Mouse (Mus musculus): ENCODE data around the gene Tjap1.
A peak's percentile ranks its signal among the peaks of the same experiment; 100 is the strongest.

Gene Tjap1

DNA sequence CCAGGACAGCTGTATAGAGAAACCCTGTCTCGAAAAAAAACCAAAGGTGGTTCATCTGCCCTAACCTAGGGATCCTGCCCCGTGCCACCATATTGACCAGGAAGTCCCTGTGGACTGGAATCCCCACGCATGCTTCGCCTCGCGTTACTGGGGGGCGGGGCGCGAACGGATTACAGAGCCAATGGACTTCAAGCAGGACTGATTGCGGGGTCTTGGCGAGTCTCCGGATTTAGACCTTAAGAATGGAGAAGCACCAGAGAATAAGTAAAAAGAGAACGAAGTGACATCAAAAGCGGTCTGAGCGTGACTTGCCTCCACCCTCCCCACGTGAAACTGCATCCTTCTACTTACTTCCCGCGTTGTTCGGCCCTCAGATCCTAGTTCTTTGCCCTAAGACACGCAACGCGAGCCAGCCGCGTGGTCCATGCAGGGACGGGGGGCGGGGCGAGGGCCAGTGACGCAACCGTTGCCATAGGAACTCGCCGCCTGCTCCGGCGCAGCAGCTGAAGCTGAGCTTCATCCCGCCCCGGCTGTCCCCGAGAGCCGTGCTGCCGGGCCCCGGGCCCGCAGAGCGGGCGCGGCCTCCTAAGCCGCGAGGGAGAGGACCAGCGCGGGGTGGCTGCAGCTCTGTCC, 29.3 kb downstream of the Tjap1 start, which contains the start of gene Lrrc73:
Lrrc73 (plus strand) TSS at position 80 of the 633 bp plus-strand sequence.
- peak; percentile 86 to 87 for DNase-seq (ENCODE audit: low spot score in 2 of 2)

DNA sequence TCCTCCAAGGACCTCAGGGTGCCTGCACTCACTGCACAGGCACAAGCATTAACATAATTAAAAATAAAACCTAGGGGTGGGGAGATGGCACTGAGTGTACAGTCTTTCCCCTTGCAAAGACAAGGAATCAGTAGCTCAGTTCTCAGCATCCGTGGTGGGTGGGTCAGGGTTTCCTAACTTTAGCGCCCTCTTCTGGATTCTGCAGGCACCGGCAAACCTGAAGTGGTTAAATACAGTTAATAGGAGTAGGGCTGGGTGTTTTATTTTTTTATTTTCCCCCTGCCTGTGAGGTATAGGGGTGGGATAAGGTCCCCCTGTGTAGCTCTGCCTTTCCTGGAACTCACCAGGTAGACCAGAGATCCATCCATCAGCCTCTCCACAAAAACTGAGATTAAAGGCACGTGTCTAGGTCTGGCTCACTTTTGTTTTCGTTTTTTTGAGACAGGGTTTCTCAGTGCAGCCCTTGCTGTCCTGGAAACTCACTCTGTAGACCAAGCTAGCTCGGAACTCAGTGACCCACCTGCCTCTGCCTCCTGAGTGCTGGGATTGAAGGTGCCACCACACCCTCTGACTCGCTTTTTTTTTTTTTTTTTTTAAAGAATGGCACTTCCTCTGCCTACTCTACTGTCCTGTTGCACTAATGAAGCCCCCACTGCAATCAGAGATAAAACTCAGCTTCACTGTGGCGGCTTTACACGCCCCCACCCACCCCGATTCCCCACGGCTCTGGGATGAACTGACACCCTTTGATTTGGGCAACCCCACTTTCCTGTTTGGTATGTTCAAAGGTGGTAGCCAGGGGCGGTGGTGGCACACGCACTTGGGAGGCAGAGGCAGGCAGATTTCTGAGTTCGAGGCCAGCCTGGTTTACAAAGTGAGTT, 30.0 kb downstream of the Tjap1 start:
- DNase-seq (ENCODE audit: low spot score in 2 of 2) = no peak

DNA sequence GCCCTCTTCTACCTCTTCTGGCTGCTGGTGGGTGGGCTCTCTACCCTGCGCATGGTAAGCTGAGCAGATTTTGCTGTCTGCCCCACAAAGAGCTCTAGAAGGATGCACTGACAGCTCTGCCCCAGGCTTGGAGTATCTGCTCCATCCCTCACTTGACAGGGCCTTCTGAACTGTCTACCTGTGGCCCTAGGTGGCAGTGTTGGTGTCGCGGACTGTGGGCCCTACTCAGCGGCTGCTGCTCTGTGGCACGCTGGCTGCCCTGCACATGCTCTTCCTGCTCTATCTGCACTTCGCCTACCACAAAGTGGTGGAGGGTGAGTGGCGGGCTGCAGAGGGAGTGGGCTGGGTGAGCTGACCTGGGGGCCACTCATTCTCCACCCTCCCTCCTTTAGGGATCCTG, 31.7 kb downstream of the Tjap1 start:
- no peak for DNase-seq (ENCODE audit: low spot score in 2 of 2)

DNA sequence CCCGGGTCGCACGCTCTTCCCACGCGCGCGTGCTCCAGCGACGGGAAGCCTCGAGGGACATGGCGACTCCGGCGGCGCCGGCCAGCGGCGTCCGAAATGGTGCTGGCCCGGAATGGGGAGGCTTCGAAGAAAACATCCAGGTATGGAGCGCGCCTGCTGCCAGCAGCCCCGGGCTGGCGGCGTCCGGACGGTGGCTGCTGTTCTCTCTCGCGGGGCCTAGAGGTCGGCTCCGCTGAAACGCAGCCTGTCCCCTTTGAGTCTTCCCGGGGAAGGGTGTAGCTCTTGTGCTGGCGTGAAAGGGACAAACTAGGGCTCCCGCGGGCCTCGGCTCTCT, 34.7 kb downstream of the Tjap1 start:
- no peak for DNase-seq (ENCODE audit: low spot score in 2 of 2)

DNA sequence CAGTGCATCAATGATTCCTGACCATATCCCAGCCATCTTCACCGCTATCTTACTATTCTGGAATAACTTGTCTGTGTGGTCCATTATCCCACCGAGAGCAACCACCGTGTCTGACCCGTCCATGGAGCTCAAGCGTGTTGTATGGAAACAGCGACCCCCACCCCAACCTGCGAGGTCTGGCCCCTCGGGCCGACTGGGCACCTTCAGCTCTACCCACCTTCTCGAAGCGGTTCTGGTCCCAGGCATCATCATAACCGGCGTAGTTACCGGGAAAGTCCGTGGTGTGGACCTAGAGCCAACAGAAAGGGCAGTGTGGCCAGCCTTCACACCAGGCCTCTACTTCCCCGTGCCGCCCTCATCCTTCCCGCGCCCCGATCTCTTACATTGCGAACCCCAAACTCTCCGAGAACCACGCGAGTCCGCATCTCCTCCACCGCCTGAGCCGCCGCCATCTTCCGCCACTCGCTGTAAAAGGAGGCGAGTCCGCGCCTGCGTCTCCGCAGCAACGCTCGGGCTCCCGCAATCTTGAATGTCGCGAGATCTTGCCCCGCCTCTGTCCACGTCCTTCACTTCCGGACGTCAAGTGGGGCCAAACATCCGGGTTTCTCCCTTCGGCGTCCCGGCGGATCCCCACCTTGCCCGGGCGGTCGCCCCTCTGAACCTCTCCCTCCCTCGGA, 35.2 kb downstream of the Tjap1 start, which contains the start of the genes Polr1c and Yipf3:
Polr1c (minus strand) TSS at position 543 of the 677 bp plus-strand sequence.
Yipf3 (plus strand) TSS at position 569 of the 677 bp plus-strand sequence.
- DNase-seq (ENCODE audit: low spot score in 2 of 2) = peak; percentile 92 to 94

DNA sequence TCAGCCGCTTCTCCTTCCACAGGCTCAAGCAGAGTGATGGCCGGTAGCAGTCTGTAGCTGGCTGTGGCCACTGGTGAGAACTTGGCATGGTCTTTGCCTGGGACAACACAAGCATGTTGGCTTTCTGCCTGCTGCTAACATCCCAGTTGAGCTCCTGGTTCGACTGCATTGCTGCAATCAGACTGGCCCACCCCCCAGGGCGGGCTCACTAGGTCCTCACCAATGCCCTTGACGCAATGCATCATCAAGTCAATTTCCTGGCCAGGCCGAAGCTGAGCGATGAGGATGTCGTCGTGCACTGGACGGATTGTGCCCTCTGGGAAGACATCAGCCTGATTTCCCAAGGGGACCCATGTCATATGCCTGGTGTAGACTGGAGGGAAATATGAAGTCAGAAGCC, 38.2 kb downstream of the Tjap1 start:
- no peak for DNase-seq (ENCODE audit: low spot score in 2 of 2)

DNA sequence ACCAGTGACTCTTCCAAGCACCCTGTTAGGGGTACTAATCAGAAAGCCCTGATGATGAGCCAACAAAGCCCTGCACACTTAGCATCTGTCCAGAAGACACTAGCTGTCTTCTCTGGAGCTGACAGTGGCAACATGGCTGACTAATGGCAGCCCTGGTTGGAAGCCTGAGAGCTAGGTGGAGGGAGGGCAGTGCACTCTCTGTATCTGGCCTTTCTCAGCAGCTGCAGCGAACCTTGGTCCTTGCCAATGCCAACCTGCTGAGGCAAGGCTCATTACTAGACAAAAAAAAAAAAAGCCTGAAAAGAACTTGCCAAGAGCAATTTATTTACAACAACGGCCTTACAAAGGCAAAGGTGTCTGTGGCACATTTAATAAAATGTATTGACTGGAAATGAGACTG, 39.2 kb downstream of the Tjap1 start:
- DNase-seq (ENCODE audit: low spot score in 2 of 2) = no peak

DNA sequence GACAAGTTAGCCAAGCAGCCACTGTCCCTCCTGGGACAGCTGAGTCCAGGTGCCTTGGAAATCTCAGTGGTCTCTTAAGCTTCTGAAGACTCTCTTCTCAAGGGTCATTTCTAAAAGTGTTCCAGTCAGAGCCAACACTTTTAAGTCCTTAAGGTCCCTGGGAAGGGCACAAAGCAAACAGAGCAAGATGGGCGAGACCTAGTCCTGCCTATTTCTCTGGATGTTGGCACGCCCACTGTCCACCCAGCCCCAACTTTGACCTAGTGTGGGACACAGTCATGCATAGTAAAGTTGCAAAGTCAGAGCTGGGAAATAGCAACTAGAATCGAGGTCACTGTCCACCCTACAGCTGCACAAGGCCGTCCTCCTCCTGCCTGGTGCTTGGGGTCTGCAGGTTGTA, 39.8 kb downstream of the Tjap1 start:
- no peak for DNase-seq (ENCODE audit: low spot score in 2 of 2)

DNA sequence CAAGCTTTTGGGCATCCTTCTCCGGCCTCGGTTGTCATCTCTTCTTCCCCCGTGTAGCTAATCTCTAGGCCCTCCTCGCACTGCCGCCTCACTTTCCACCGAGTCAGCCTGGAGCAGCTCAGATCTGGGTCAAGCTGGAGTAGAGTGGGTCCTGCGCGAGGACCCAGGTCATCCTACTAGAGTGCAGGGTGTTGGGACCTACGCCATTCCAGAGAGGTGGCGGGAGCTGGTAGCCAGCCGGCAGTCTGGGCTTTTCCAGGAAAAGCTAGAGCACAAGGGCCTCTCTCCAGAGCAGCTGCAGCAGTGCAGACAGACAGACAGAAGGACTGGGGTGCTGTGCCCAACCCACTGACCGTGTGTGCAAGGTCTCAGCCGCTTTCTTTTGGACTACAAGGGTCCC, 40.6 kb downstream of the Tjap1 start:
- no peak for DNase-seq (ENCODE audit: low spot score in 2 of 2)

DNA sequence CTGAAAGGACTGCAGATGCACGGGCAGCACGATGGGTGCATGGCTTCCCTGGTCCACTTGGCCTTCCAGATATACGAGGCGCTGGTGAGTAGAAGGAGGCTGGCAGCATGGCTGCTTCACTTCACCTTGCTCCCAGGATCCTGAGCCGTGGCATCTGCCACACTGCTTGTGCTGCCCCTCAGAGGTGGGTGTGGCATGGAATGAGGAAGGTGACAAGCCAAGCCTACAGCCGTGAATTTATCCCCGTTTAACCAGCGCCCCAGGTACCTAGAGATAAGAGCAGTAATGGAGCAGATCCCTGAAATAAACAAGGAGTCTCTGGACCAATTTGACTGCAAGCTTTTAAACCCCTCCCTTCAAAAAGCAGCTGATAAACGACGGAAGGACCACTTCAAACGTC, 41.4 kb downstream of the Tjap1 start:
- no peak for DNase-seq (ENCODE audit: low spot score in 2 of 2)

DNA sequence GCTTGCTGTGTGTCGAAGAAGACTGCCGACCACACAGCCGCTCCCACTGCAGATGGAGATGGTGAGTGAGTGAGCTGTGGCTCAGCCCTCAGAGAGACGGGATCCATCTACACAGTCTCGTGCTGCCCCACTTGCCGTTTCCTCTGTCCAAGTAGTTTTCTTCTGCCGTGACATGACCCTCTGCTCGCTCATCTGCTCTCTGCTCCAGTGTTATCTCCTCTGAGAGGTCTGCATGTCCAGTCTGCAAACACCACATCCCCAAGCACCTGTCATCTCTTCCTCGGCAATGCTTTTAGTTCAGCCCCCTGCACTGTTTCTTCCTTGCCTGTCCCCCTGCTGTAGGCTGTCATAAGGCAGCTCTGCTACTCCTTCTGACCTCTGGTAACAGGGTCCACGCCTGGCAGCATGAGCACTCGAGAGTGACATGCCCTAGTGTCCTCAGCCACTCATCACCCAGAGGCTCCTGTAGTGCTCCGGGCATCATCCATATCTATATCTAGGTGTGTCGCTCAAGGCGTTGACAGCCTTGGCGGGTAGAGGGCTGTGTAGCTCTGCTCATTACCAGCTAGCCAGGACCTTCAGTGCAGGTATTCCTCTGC, 43.2 kb downstream of the Tjap1 start:
- no peak for DNase-seq (ENCODE audit: low spot score in 2 of 2)

DNA sequence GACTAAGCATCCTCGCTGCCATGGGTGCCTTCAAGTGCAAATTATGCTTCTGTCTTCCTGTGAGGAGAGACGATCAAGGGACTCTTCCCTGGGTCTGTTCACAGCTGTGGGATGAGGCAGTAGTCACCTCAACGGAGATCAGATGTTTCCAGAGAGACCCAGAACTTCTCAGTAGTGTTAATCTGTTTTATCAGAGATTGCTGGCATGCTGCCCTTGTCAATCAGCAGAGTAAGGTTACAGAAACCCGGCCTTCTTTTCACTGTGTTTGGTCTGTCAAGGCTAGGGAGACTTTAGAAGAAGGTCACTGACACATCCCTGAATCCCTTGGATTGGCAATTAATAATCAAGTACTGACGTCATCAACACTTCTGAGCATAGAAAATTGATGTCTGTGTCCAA, 45.3 kb downstream of the Tjap1 start:
- DNase-seq (ENCODE audit: low spot score in 2 of 2) = no peak

DNA sequence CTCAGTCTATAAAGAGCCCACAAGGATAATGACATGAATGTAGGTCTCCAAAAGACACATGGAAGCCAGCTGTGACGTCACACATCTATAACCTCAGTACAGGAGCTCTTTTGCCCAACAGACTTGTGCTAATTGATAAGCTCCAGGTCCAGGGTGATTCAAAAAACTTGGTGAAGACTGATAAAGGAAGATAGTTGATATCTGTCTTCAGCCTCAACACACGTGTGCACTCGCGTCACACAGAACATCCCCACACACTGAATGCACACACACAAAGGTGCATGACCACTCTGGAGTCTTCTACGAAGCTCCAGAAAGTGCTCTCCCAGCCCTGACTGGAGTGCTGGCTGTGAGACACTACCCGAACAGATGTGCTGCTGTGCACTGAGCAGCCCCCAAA, 45.7 kb downstream of the Tjap1 start:
- no peak for DNase-seq (ENCODE audit: low spot score in 2 of 2)

DNA sequence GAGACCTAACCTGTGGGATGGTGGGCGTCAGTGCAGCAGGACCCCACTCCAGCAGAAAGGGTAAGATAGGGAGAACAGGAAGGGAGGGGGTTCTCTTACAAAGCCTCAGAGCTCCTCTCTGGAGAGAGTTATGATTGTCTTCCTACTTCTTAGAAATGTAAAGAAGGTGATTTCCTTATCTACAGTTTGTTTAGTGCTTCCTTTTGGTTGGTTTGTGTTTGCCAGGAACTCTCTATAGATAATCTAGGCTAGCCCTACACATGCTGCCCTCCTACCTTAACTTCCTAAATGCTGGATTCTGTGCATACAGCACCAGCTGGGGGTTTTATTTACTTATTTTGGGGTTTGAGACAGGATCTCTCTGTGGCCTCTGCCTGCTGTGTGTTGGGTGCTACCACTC, 46.8 kb downstream of the Tjap1 start:
- DNase-seq (ENCODE audit: low spot score in 2 of 2) = no peak

DNA sequence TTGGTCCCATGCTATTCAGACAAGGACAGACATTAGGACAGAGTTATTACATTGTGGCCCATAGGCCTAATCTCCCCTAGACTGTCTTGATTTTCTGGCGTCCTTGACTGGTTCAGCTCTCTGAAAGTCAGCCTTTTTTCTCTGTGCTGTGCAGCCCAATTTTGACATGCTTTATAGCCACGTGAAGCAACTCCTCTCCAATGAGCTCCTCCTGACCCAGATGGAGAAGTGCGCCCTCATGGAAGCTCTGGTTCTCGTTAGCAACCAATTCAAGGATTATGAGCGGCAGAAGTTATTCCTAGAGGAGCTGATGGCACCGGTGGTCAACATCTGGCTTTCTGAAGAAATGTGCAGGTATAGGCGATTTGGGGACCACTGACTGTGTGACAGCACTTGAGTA, 55.2 kb downstream of the Tjap1 start:
- no peak for DNase-seq (ENCODE audit: low spot score in 2 of 2)

DNA sequence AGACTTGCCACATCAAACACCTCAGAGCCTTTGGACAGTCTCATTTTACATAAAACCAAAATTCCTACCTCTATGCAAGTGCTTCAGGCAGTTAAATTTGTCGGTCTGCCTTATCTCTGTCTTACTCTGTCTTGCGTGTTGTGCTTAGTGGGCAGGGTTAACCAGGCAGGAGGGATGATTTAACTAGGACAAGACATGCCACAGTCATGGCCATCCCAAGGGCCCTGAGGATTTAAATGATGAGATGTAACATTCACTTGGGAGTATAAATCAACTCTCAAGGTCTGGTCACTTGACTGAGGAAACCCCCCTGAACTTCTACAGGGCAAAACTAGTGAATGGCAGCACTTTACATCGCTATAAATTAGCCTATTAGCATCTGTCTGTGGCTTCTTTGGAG, 61.2 kb downstream of the Tjap1 start:
- no peak for DNase-seq (ENCODE audit: low spot score in 2 of 2)

DNA sequence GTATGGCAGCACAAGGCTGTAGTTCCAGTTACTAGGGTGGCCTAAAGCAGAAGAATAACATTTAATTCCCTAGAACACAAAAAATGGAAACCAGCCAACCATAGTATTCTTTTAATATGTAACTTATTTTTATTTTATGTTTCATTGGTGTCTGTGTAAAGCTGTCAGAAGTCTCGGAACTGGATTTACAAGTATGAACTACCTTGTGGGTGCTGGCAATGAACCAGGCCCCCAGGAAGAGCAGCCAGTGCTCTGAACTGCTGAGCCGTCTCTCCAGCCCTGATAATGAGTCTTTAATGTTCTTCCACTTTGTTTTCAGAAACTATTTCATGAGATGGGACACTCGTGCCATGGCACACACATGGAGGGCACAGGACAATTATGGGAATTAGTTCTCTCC, 72.3 kb downstream of the Tjap1 start:
- DNase-seq (ENCODE audit: low spot score in 2 of 2) = no peak
